Mouse (Mus musculus) megakaryocyte, adult 5-6 weeks (primary cell): ENCODE measurements around the gene Mesd. TPM values are rescaled to one million over a fixed set of nuclear protein-coding genes. Genes with fewer than 3 reads are reported as not detected.
A peak's percentile ranks its signal among the peaks of the same experiment; 100 is the strongest.

Source experiments
- ATAC-seq: 2 replicates; pipeline ENCODE4 v1.8.0; 2016; ENCODE audit warnings: mild to moderate bottlenecking, inconsistent platforms; ENCODE audit not compliant: poor library complexity, severe bottlenecking
- total RNA-seq, 2 experiments: library from RNA; stranded (forward) in 1 of 2; stranded (reverse) in 1 of 2; fragments of 153-499, 151-499 nt in 1 of 2; fragments of 221-1000, 200-1000 nt in 1 of 2; gene quantifications; 2 replicates each; pipeline versions ENCODE4 v1.2.3 to v1.2.4; 2015 to 2017

The Mesd gene
- total RNA-seq, 2 experiments from 2014 or later, result 16.9 to 24.3 TPM

DNA sequence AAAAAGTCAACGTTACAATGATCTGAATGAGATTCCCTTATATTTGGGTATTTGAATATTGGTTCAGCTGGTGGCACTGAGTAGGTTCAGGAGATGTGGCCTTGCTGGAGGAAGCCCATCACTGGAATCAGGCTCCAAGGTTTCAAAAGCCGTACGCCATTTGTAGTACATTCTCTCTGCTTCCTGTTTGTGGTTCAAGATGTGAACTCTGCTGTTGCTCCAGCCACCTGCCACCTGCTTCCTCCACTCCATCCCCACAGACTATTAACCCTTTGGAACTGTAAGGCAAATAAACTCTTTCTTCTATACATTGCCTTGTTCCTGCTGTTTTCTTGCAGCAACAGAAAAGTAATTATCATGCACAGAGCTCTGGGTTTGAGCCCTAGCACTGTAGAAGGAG, 27.6 kb downstream of the Mesd start:
- peak; percentile 51; the same call in 1 of the 2 replicates for ATAC-seq

- ATAC-seq, result no peak
Observed at GRCm38 (mm10) chr7:83913405-83913932, 29.2 kb downstream of the Mesd start.

- ATAC-seq, result no peak
Observed at GRCm38 (mm10) chr7:83913995-83914394, 29.7 kb downstream of the Mesd start.

GRCm38 (mm10) chr7:83914566-83914965, 30.3 kb downstream of the Mesd start:
- peak; percentile 79 for ATAC-seq

- ATAC-seq, result no peak
Observed at GRCm38 (mm10) chr7:83920241-83920640, 36.0 kb downstream of the Mesd start.

- ATAC-seq, result no peak
Observed at GRCm38 (mm10) chr7:83921637-83922036, 37.4 kb downstream of the Mesd start.

- no peak for ATAC-seq
Observed at GRCm38 (mm10) chr7:83939017-83939721, 54.9 kb downstream of the Mesd start.

DNA sequence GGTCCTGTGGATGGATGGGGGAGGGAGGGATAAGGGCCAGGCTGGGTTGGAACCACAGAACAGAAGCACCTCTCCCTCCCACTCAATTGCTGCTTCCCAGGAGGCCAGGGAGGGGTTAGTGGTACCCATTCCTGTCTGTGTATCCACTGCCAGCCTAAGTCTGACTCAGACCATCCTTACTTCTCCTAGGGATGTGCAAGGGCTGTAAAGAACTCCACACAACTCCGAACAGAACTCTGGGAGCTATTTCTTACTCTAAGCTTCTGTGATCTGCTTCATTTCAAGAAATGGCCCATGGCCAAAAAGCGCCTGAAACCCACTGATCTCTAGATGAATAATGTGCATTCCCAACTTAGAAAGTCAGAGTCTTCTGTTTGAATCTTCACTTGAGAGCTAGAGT, 55.9 kb downstream of the Mesd start:
- no peak for ATAC-seq

DNA sequence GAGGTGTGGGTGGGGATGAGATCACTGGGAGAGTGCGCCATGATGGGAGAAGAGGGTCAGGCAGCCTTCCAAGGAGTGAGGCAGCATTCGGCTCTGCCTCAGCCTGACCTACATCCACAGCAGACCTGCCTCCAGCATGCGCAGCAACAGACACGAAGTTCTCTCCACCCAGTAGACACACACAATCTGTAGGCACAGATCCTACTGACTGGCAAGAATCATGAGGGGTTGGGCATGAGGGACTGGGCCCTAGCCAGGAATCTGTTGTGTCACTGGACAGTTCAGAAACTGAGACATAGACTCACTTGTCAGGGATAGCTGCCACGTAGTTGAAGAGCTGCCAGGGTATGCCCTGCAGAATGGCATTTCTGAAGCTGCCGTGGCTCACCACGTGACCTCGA, 57.4 kb downstream of the Mesd start:
- ATAC-seq, result no peak

DNA sequence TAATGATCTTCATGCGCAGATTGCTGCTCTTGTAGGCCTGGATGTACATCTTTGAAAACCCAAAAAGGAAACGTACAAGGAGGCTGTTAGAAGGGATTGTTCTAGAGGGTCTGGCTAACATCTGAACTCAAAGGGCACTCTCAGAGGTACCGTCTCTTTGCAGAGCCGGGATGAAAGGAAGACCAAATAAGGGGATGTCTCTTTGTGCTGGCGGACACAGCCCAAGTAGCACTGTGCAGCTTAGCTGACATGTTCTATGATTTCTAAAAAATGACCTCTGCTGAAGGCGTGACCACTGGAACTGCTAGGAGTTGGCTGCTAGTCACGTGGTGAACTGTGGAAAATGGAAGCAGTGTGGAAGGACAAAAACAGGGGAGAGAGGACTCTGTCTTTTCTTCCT, 64.5 kb downstream of the Mesd start:
- ATAC-seq, result no peak

- no peak for ATAC-seq
Observed at GRCm38 (mm10) chr7:83949662-83950061, 65.4 kb downstream of the Mesd start.

Other genes starting within 250 kb of the Mesd start
- 38.8 and 42.2 TPM in 2 replicates for gene Il16, start 138.7 kb upstream of the Mesd start, total RNA-seq (2015)
- 128 TPM in 2 replicates for gene Il16, start 138.7 kb upstream of the Mesd start, total RNA-seq (2017)
- gene Cfap161, start 89.6 kb upstream of the Mesd start, total RNA-seq (2015), result not detected in 2 replicates
- gene Cfap161, start 89.6 kb upstream of the Mesd start, total RNA-seq (2017), result not detected in 2 replicates
- gene Tlnrd1, start 161 bp upstream of the Mesd start, total RNA-seq (2015), result 13.8 and 14.3 TPM in 2 replicates
- 5.7 and 10.5 TPM in 2 replicates for gene Tlnrd1, start 161 bp upstream of the Mesd start, total RNA-seq (2017)
- 0.02 TPM in 1 of 2 replicates, not detected in the other for gene Cemip, start 202.0 kb downstream of the Mesd start, total RNA-seq (2015)
- gene Cemip, start 202.0 kb downstream of the Mesd start, total RNA-seq (2017), result 0.08 TPM in 1 of 2 replicates, not detected in the other